Mouse (Mus musculus) liver, embryonic 11.5 days (tissue): Measurements from ENCODE around the gene Pdf. TPM values are rescaled to one million over a fixed set of nuclear protein-coding genes. Genes with fewer than 3 reads are reported as not detected.
A peak's percentile ranks its signal among the peaks of the same experiment; 100 is the strongest.

Experiments
- ATAC-seq: fragments of 200-750 bp; cut with Nextera tagmentation; replicated peaks from 2 replicates; pipeline ENCODE4 v1.8.0; 2017; ENCODE audit warnings: moderate number of reproducible peaks, mild to moderate bottlenecking, moderate TSS enrichment, moderate library complexity; ENCODE audit not compliant: low FRiP score
- DNase-seq: peaks from one replicate; pipeline ENCODE4 v3.0.0-alpha.2; 2017; ENCODE audit warnings: low spot score
- H3K27ac ChIP-seq: fragments of 300-500 bp; sonication (generic); 2 replicates; pipeline ENCODE4 v1.5.1; 2014; ENCODE audit warnings: mild to moderate bottlenecking, low read depth, low read length, control low read depth
- H3K27me3 ChIP-seq: fragments of 300-500 bp; sonication (generic); replicated peaks from 2 replicates; pipeline ENCODE4 v1.6.1; 2014; ENCODE audit warnings: low read length, mixed read lengths; ENCODE audit not compliant: control insufficient read depth, insufficient read depth
- H3K36me3 ChIP-seq: fragments of 300-500 bp; sonication (generic); 2 replicates; pipeline ENCODE4 v1.6.1; 2014; ENCODE audit warnings: mild to moderate bottlenecking, low read length, moderate library complexity, mixed read lengths; ENCODE audit not compliant: control insufficient read depth, insufficient read depth
- H3K4me1 ChIP-seq: fragments of 300-500 bp; sonication (generic); replicated peaks from 2 replicates; pipeline ENCODE4 v1.6.1; 2014; ENCODE audit warnings: low read length, mixed read lengths; ENCODE audit not compliant: control insufficient read depth, insufficient read depth
- H3K4me2 ChIP-seq: fragments of 300-500 bp; sonication (generic); 2 replicates; pipeline ENCODE4 v1.6.1; 2014; ENCODE audit warnings: mild to moderate bottlenecking, control low read depth, moderate library complexity
- H3K4me3 ChIP-seq: fragments of 300-500 bp; sonication (generic); 2 replicates; pipeline ENCODE4 v1.5.1; 2014; ENCODE audit warnings: low read depth, low read length, control low read depth
- H3K9ac ChIP-seq: fragments of 300-500 bp; sonication (generic); 2 replicates; pipeline ENCODE4 v1.6.1; 2014; ENCODE audit warnings: low read depth, low read length, control low read depth
- H3K9me3 ChIP-seq: fragments of 300-500 bp; sonication (generic); 2 replicates; pipeline ENCODE4 v1.6.1; 2016; ENCODE audit warnings: low read length, inconsistent platforms, mixed read lengths; ENCODE audit not compliant: control insufficient read depth
- WGBS: fragments of 180-500 bp; shearing (Covaris S2); extraction: QIAGEN DNeasy Blood & Tissue Kit; methylation state at CpG from one replicate; pipeline ENCODE4 v1.1.7; 2014; 5-methylcytosine and 5-hydroxymethylcytosine counted together
- polyA plus RNA-seq: library from polyadenylated mRNA; unstranded; fragments of >200 nt; fragmentation: Nextera tagmentation; extraction: Ambion mirVana; gene quantifications from 2 replicates; pipeline ENCODE4 v1.2.1, GENCODE M21; 2014

Pdf gene
- polyA plus RNA-seq, 1 experiment from 2014 or later: 45.5 TPM

DNA sequence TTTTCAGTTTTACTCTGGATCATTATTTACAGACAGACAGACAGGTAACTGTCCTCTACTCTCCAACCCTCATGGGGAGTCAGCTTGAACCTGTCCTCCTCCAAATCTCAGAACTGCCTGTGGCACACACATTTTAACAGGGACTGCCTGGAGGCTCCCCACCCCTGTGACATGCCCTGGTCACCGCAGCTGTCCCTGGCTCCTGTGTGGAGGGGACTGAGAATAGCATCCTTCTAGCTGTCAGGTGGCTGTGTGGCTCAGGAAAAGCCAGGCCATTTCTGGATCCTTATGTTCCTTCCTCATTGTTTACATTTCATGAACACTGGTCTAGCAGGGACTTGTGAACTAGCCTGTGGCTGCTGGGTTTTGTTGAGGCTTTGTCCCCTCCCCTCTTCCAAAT, 25.7 kb upstream of the Pdf start:
- Histone ChIP-seq H3K4me2 (no peak overlapping the region), H3K27ac (no peak overlapping the region), H3K4me3 (no peak overlapping the region), H3K4me1 (no peaks in the 10 kb centered on the region), H3K9me3 (no peaks in the 10 kb centered on the region), H3K27me3 (no peaks in the 10 kb centered on the region), H3K36me3 (peaks cover 25% of the 10 kb centered on the region), H3K9ac (no peak overlapping the region)
- DNase-seq (no peak), ATAC-seq (no peak)
- WGBS: 75% methylated on average over 1 of the region's 1 CpGs

DNA sequence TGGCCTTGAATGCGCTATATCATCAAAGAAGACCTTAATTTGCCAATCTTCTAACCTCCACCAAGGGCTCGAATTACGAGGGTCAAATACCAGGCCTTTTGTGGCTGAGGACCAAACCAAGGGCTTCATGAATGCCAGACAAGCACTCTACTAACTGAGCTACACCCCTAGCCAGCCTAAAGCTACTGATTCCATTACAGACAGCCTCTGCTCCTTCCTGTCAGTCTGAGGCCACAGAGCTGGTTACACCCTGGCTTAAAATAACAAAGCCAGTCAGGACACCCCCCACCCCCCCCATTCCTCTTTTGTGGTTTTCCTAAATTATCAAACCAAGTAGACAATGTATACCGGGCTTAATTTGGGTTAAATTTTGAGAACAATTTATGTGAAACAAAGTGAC, 25.3 kb upstream of the Pdf start:
- WGBS: 78% methylated on average over 4 of the region's 4 CpGs
- Histone ChIP-seq H3K4me1 (no peaks in the 10 kb centered on the region), H3K4me2 (no peak overlapping the region), H3K27me3 (no peaks in the 10 kb centered on the region), H3K9ac (no peak overlapping the region), H3K4me3 (no peak overlapping the region), H3K27ac (no peak overlapping the region), H3K36me3 (peaks cover 25% of the 10 kb centered on the region), H3K9me3 (no peaks in the 10 kb centered on the region)
- no peak for ATAC-seq
- no peak for DNase-seq

DNA sequence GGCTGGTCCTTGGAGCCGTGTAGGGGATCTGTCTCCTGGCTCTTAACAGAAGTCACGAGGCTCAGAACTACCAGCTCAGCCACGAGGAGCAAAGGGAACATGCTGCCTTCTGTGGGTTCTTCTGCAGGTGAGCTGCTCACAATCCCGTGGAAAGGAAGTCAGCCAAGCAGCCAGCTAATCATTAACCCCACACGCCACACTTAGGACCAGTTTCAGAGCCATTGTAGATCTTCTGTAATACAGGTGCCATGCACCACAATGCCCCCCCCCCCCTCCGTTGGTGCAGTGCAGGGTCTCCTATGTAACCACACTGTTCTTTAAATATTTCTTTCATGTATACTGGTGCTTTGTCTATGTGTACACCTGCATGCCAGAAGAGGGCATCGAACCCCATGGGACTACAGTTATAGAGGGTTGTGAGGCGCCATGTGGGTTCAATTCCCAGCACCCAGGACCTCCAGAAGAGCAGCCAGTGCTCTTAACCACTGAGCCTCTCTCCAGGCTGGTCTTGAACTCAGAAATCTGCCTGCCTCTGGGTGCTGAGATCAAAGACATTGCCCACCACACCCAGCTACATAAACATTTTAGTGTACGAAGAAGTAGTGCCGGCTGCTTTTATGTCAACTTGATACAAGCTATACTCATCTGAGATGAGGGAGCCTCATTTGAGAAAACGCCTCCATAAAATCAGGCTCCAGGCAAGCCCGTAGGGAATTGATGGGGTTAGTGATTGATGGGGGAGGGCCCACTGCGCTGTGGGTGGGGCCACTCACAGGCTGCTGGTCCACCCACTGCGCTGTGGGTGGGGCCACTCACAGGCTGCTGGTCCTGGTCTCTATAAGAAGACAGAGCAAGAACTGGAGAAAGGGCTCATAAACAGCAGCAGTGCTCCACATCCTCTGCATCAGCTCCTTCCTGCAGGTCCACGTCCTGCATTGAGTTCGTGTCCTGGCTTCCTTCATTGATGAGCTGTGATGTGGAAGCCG, 17.4 kb upstream of the Pdf start, which contains the start of gene Tmed6:
TSS of gene Tmed6 (minus strand) at position 134 of the 986 bp plus-strand sequence.
- no peaks in the 10 kb centered on the region for H3K4me1 ChIP-seq
- H3K9me3 ChIP-seq: no peaks in the 10 kb centered on the region
- ATAC-seq (peak; percentile 87), DNase-seq (no peak)
- H3K27ac ChIP-seq: no peak within 1 kb of the TSS
- H3K36me3 ChIP-seq: peaks cover 4% of the 10 kb centered on the region
- 48% methylated on average over 17 of the region's 17 CpGs for WGBS
- H3K27me3 ChIP-seq: no peaks in the 10 kb centered on the region
- no peak within 1 kb of the TSS for H3K9ac ChIP-seq
- no peak within 1 kb of the TSS for H3K4me3 ChIP-seq
- H3K4me2 ChIP-seq: no peak within 1 kb of the TSS

DNA sequence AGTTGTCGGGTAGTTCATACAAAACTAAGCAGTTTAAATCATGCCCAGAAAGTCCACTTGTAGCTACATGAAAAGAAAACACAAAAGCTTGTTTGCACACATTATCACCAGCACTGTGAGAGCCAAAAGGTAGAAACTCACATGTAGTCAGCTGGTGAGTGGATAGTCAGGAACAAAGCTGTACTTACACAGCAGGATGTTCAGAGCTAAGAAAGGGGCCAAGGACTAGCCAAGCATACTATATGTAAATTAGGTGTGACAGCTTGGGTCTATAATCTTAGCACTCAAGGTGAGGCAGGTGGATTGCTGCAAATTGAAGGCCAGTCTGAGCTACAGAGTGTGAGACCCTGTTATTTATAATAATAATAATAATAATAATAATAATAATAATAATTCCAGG, 14.2 kb upstream of the Pdf start:
- no peak overlapping the region for H3K27ac ChIP-seq
- H3K4me3 ChIP-seq: no peak overlapping the region
- peaks cover under 1% of the 10 kb centered on the region for H3K4me1 ChIP-seq
- no peak for DNase-seq
- H3K4me2 ChIP-seq: no peak overlapping the region
- H3K27me3 ChIP-seq: no peaks in the 10 kb centered on the region
- no peak overlapping the region for H3K9ac ChIP-seq
- ATAC-seq: no peak
- WGBS: 86% methylated on average over 1 of the region's 1 CpGs
- peaks cover 9% of the 10 kb centered on the region; the same call in 1 of the 2 replicates for H3K36me3 ChIP-seq
- H3K9me3 ChIP-seq: no peaks in the 10 kb centered on the region

DNA sequence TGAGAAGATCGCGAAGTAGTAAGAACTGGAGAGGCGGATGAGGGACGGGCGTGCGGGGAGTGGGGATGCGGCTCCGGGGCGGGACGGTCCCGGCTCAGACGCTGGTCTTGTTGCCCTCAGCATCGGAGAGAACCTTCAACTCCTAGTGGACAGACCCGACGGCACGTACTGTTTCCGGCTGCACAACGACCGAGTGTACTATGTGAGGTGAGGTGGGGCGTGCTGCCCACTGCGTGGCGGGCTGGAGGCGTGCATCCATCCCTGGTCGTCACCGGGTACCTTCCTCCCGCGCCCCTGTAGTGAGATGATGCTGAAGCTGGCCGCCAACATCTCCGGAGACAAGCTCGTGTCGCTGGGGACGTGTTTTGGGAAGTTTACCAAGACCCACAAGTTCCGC, 8.6 kb upstream of the Pdf start:
- Histone ChIP-seq H3K4me1 (peaks cover 11% of the 10 kb centered on the region), H3K4me3 (peak overlapping the region; percentile 98), H3K4me2 (peak overlapping the region; percentile 72), H3K27me3 (no peaks in the 10 kb centered on the region), H3K9ac (peak overlapping the region; percentile 93), H3K27ac (peak overlapping the region; percentile 46), H3K36me3 (peaks cover 35% of the 10 kb centered on the region), H3K9me3 (no peaks in the 10 kb centered on the region)
- no peak for DNase-seq
- peak; percentile 56 for ATAC-seq
- under 1% methylated on average over 33 of the region's 33 CpGs for WGBS

DNA sequence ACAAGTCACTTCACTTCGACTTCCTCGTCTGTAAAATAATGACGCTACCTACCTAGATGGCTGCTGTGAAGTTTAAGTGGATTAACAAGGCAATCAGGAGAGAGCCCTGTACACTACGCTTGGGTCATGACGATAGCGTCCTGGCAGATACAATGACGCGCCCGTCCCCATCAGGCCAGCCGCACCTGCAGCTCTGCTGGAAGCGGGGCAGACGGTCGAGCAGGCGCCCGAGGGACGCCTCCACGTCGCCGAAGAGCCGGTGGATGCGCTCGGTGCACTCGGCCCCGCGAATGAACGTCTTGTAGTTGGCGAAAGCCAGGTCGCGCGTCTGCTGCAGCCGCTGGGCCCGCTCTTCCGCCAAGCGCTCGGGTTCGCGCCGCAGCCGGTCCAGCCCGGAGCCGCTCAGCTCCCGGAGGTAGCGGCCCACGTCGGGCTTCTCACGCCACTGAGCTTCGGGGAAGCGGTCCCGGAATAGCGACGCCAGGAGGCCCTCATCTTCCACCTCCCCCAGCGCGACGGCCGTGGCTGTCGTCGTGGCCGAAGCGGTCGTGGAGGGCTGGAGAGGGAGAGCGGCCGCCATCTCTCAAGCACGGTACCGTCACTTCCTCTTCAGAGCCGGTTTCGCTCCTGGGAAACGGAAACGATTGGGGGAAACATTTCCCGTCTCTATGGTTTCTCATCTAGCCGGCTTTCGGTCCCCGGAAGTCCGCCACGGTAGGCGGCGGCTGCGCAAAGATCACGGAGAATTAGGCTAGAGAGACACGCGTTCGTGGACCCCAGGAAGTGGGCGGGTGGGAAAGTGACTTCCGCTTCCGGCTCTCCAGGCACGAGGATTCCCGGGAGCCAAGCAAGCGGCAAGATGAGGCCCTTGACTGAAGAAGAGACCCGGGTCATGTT, 7.9 kb upstream of the Pdf start, which contains the start of the genes Cog8 and Nip7:
TSS of gene Cog8 (minus strand) at position 614 of the 897 bp plus-strand sequence.
TSS of gene Nip7 (plus strand) at position 802 of the 897 bp plus-strand sequence.
- Histone ChIP-seq H3K27ac (peak within 1 kb of the TSS; percentile 69), H3K4me1 (peaks cover 11% of the 10 kb centered on the region), H3K4me3 (peak within 1 kb of the TSS; percentile 98), H3K4me2 (peak within 1 kb of the TSS; percentile 92), H3K36me3 (peaks cover 38% of the 10 kb centered on the region), H3K27me3 (no peaks in the 10 kb centered on the region), H3K9me3 (no peaks in the 10 kb centered on the region), H3K9ac (peak within 1 kb of the TSS; percentile 93)
- under 1% methylated on average over 88 of the region's 88 CpGs for WGBS
- peak; percentile 93 for DNase-seq
- peak; percentile 91 for ATAC-seq

DNA sequence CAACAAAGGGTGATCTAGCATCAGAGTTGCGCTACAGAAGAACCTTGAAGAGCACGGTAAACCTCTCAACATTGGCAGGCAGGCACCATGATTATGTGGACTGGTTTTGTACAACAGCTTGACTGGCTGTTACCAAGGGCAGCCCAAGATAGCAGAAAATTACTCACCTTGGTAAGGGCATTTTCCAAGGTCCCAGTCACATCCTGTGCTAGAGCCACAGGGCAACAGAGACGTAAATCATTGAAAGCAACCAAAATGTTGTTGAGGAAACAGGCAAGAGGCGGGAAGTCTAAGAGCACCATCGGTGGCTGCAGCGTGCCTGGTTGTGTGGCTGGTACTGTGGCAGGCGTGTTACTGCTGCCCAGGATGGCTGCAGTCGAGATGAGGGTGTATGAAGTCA, 3.6 kb upstream of the Pdf start:
- Histone ChIP-seq H3K9ac (no peak overlapping the region), H3K4me2 (no peak overlapping the region), H3K9me3 (no peaks in the 10 kb centered on the region), H3K27ac (no peak overlapping the region), H3K4me3 (no peak overlapping the region), H3K27me3 (no peaks in the 10 kb centered on the region), H3K36me3 (peaks cover 48% of the 10 kb centered on the region), H3K4me1 (peaks cover 14% of the 10 kb centered on the region)
- ATAC-seq: no peak
- 92% methylated on average over 8 of the region's 8 CpGs for WGBS
- no peak for DNase-seq

DNA sequence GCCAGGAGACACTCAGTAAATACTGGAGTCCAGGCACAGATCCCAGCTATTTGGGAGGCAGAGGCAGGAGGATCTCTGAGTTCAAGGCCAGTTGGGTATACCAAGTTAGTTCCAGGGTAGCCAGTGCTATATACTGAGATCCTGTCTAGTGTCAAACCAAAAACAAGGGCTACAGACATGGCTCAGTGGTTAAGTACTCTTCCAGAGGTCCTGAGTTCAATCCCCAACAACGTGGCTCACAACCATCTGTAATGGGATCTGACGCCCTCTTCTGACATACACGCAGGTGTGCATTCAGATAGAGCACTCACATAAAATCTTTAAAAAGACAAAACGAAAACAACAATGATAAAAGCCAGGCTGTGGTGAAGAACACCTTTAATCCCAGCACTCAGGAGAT, 1.1 kb upstream of the Pdf start:
- H3K9ac ChIP-seq: peak overlapping the region; percentile 85; the same call in 1 of the 2 replicates
- peaks cover 9% of the 10 kb centered on the region; the same call in 1 of the 2 replicates for H3K4me1 ChIP-seq
- no peaks in the 10 kb centered on the region for H3K27me3 ChIP-seq
- H3K4me2 ChIP-seq: peak overlapping the region; percentile 92
- H3K27ac ChIP-seq: no peak overlapping the region; the same call in 1 of the 2 replicates
- DNase-seq (no peak), ATAC-seq (no peak)
- H3K4me3 ChIP-seq: peak overlapping the region; percentile 70
- peaks cover 63% of the 10 kb centered on the region for H3K36me3 ChIP-seq
- no peaks in the 10 kb centered on the region for H3K9me3 ChIP-seq
- 86% methylated on average over 4 of the region's 4 CpGs for WGBS
